Mouse (Mus musculus): ENCODE data around the gene Ercc4.

Ercc4 gene

GRCm38 (mm10) chr16:13147810-13148555, 38.5 kb downstream of the Ercc4 start:
- DNase-seq (ENCODE audit: low spot score): no peak

DNA sequence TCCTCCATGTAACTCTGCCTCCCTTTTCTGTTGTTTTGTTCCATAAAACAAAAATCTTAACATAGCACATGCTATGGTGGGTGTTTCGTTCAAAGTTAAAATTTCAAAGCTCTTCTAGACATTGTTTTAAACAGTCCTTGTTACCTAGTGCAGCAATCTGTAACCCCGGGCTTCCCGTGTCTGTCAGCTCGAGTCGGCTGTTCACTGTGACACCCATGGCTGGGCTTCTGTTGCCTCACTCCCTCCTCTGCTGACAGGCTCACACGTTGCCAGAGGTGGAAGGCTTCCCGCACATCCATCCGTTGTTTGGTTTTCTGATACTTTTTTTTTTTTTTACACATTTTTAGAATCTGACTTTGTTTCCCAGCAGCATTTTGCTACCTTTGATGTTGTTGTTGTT, 40.5 kb downstream of the Ercc4 start:
- DNase-seq (ENCODE audit: low spot score): no peak

DNA sequence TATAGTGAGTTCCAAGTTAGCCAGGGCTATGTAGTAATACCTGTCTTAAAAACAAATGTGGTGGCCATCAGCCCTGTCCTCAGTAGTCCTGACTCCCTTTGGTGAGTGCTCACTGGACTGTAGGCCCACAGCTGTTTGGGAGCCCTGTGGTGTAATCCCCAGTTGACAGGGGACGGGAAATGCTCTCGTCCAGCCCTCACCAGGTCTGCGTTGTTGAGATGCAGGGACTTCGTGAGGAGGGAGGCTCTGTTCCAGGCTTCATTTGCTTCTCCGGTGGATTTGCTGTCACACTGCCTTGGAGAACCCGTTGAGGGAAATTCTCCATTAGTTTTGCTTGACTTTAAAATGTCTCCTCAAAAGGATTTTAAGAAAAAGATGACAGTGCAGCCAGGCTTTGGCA, 41.3 kb downstream of the Ercc4 start:
- no peak for DNase-seq (ENCODE audit: low spot score)

DNA sequence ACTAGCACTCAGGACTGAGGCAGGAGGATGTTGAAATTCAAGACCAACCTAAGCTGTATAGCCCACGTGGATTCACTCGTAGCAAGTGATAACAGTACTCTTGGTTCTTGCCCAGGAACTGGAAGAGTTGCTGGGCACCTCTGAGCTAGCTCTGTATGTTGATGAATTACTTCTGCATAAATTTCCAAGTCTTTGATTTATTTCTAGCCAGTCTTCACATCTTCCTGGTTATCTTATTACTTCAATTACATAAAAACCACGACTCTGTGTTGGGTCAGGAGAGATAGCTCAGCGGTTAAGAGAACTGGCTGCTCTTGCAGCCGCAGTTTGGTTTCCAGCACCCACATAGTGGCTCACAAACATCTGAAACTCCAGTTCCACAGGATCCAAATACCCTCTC, 43.0 kb downstream of the Ercc4 start:
- DNase-seq (ENCODE audit: low spot score): no peak

- no peak for DNase-seq (ENCODE audit: low spot score)
Measured at GRCm38 (mm10) chr16:13153215-13153614, 43.7 kb downstream of the Ercc4 start.

GRCm38 (mm10) chr16:13154352-13154751, 44.9 kb downstream of the Ercc4 start:
- no peak for DNase-seq (ENCODE audit: low spot score)

DNA sequence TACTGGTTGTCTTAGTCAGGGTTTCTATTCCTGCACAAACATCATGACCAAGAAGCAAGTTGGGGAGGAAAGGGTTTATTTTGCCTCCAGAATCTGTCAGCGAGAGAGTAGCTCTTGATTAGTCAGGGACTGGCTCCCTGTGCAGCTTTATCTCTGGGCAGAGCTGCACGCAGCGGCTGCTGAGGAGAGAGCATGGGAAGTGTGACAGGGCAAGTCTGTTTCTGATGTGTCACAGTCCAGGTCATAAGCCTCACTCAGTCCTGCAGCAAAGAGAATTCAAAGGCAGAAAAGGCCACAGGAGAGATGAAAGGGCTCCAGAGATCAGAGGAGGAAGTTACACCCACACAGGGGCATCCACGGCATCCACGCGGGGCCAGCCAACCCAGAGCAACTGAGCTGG, 47.8 kb downstream of the Ercc4 start:
- no peak for DNase-seq (ENCODE audit: low spot score)

GRCm38 (mm10) chr16:13158153-13158670, 48.7 kb downstream of the Ercc4 start:
- DNase-seq (ENCODE audit: low spot score): no peak

DNA sequence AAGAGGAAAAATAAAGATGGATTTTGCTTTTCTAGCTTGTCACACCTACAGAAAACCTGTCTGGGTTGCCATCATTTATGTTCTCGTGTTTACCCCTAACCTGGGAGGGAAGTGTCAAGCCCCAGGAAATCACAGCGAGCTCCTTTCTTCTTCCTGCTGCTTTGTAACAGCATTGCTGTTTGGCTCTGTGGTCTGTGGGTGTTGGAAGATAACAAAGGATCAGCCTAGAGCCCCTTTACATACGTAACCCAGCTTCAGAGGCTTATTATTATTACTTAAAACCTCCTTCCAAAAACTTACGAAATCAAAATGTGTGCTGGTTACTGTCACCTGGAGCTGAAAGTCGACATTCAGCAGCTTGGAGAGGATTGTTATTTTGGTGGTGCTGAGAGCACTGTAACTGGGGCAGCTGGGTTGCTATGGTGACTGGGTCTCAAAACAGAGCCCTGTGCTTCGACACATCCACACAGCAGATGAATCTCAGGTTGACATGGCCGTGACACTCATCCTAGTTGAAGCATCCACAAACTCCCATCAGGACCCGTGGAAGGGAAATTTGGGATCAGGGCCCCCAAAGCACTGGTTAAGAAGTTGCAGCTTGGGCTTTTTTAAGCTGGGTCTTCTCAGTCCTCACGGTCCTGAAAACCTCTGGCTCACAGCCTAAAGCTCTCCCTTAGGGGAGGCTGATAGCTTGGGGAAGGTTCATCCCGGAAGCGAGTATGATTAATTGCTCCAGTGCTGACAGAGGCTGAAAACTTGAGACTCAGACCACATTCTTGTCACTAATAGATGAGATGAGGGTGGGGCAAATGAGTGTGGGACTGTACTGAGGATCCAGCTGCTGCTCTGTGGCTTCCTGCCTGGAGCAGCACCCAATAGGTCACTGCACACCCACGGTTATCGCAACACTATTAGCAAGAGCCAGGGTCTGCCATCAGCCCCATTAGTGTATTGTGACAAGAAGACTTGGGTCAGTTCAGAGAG, 49.7 kb downstream of the Ercc4 start:
- DNase-seq (ENCODE audit: low spot score): no peak

GRCm38 (mm10) chr16:13159927-13160644, 50.6 kb downstream of the Ercc4 start:
- peak; percentile 64 for DNase-seq (ENCODE audit: low spot score)

- DNase-seq (ENCODE audit: low spot score): no peak
Measured at GRCm38 (mm10) chr16:13161516-13161915, 52.0 kb downstream of the Ercc4 start.

DNA sequence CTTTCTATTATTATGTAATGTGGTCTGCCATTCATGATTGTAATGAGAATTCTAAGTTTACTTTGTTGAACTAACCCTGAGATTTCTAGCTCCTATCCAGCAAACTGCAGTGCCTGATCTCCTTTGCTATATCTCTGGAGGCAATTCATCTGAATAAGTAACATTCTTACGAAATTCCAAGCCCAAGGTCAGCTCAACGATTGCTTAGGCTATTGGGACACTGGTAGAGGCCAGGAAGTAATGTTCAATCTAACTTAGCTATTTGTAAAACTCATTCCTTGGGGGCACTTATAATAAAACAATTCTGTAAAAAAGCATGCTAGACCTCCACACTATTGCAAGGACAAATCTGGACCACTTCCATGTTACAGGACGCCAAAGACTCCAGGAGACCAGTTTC, 58.2 kb downstream of the Ercc4 start:
- DNase-seq (ENCODE audit: low spot score): no peak

DNA sequence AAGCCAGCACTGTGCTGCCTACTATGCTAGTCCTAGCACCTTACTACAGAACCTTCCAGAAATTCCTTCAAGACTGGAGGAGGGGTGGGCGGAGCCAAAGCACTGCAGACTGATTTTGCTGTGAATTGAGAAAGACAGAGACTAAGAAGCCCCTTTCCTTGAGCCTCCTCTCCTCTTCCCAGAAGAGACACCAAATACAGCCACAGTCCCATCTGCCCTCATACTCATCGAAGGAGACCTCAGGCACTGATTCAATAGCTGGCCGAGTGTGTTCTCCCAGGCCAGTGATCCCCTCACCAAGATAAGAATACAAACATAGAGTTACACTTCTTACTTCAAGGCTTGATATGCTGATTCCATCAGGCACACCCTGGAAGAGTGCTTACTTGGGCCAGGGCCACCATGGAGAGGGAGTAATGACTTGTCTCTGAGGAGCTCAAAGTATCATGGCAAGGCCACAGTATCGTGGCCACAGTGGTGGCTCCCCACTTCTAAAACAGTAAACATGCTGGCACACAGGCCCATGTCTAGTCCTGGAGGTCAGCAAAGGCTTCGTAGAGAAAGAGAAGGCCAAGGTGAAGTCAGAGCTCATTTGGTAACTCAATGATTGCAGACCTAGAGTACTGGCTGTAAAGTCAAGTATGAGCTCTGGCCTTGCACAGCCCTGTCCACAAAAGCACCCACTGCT, 63.7 kb downstream of the Ercc4 start:
- DNase-seq (ENCODE audit: low spot score): no peak

GRCm38 (mm10) chr16:13182526-13182925, 73.0 kb downstream of the Ercc4 start:
- no peak for DNase-seq (ENCODE audit: low spot score)

DNA sequence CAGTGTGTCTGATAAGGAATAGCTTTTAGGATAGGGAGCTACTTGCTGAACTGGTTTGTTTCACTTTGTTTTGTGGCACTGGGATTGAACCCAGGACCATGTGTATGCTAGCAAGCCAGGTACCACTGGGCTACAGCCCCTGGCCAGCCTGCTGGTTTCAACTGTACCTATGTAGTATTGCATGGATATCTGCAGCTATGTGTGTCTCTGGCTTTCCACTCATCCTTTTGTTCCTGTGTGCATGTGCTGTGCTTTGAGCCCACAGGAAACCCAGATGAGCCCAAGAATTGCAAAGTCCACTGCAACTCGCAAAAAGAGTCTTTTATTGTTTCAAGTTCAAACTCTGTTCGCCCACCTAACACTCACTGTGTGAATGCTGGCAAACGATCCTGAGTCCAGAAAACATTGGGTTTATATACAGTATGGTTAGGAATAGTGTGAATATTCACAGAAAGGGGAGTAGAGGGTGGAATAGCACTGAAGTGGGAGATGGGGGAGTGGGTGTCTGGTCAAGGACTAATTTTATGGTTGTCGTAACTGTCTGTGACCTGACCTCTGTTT, 73.8 kb downstream of the Ercc4 start:
- DNase-seq (ENCODE audit: low spot score): no peak

- DNase-seq (ENCODE audit: low spot score): no peak
Measured at GRCm38 (mm10) chr16:13184381-13184780, 74.9 kb downstream of the Ercc4 start.

GRCm38 (mm10) chr16:13189430-13190107, 80.1 kb downstream of the Ercc4 start:
- no peak for DNase-seq (ENCODE audit: low spot score)

GRCm38 (mm10) chr16:13190471-13190870, 81.0 kb downstream of the Ercc4 start:
- no peak for DNase-seq (ENCODE audit: low spot score)

- no peak for DNase-seq (ENCODE audit: low spot score)
Measured at GRCm38 (mm10) chr16:13191166-13191565, 81.7 kb downstream of the Ercc4 start.

GRCm38 (mm10) chr16:13193663-13194071, 84.2 kb downstream of the Ercc4 start:
- DNase-seq (ENCODE audit: low spot score): no peak

DNA sequence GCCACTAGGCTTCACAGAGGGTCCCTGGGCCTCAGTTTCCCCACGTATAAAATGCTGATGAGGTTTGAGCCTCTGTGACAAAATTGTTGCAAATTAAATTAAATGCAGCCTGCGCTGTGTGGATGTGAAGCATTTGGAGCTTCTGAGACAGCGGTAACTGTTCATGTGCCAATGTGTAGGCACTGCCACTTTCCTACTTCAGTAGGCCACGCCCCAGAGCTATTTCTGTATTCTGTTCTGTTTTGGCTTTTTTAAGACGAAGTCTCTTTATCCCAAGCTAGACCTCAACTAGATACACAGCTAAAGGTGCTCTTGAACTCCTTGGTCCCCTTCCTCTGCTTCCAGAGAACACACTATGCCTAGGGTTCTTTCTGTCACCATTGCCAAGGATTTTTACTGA, 85.4 kb downstream of the Ercc4 start:
- DNase-seq (ENCODE audit: low spot score): no peak
